In genomic region chr13:34101908-34102307, GRCm38 (mm10) we compare ENCODE assay signal across 21 mouse cellular contexts. TPM values are rescaled to one million over a fixed set of nuclear protein-coding genes. Genes with fewer than 3 reads are reported as not detected.
DNase-seq lines count a peak whose midpoint lies in the region; ATAC-seq and TF ChIP-seq lines count a peak whose summit lies in the region.
"Had no signal": no experiment of that assay in that cellular context is flagged by ENCODE, and none has a peak within 500 bp of the region (broad histone marks: within the 10 kb centered on the region; RNA-seq: fewer than 3 reads in every experiment).

No protein-coding gene starts in this region.

- TF ChIP-seq EP300 in heart, adult 2 months (IDR thresholded peaks at IDR 0.05; ENCODE audit: insufficient read depth, low read depth, low read length): peak; percentile 91

- H3K4me2 ChIP-seq in liver, embryonic 16.5 days (ENCODE audit: low read depth, low read length): no peak overlapping the region
- H3K4me2 ChIP-seq in midbrain, embryonic 14.5 days (ENCODE audit: low read length): no peak overlapping the region
- H3K4me2 ChIP-seq: limb, embryonic 12.5 days; midbrain, embryonic 13.5 days; neural tube, embryonic 15.5 days; stomach, embryonic 15.5 days had no signal

- H3K4me1 ChIP-seq in heart, adult 2 months (ENCODE audit: control insufficient read depth, insufficient read depth, low read length): peaks cover 13% of the 10 kb centered on the region
- peaks cover 26% of the 10 kb centered on the region for H3K4me1 ChIP-seq in G1E (ENCODE audit: insufficient read depth, low read depth, low read length)
- peaks cover 19% of the 10 kb centered on the region for H3K4me1 ChIP-seq in liver, embryonic 16.5 days (ENCODE audit: control insufficient read depth, low read depth, low read length)
- peaks cover under 1% of the 10 kb centered on the region; the same call in 1 of the 2 replicates for H3K4me1 ChIP-seq in midbrain, embryonic 14.5 days (ENCODE audit: control insufficient read depth, insufficient read depth, low read length)
- H3K4me1 ChIP-seq: limb, embryonic 12.5 days; stomach, embryonic 15.5 days had no signal

- 41% methylated on average over 9 of the region's 9 CpGs for WGBS in heart, adult 2 months
- WGBS in liver, embryonic 16.5 days (ENCODE audit: insufficient replicate concordance): 27% methylated on average over 9 of the region's 9 CpGs
- WGBS in midbrain, embryonic 14.5 days: 84% methylated on average over 9 of the region's 9 CpGs

- no peak overlapping the region for H3K9ac ChIP-seq in heart, adult 2 months (ENCODE audit: low read depth, low read length)
- no peak overlapping the region for H3K9ac ChIP-seq in liver, embryonic 16.5 days (ENCODE audit: low read depth, low read length)
- no peak overlapping the region for H3K9ac ChIP-seq in midbrain, embryonic 14.5 days (replicated peaks; ENCODE audit: low read length)
- H3K9ac ChIP-seq: limb, embryonic 12.5 days; midbrain, embryonic 13.5 days; neural tube, embryonic 15.5 days; stomach, embryonic 15.5 days had no signal

- intact Hi-C loops in heart, adult 2 months (cut with DNase I): loop anchor here (2.0 kb wide), 1 partner anchor 47 kb away; no protein-coding TSS in a partner anchor
- intact Hi-C loops in heart, postnatal 36 days (cut with DNase I): no loop called here
- intact Hi-C loops in left cerebral cortex, postnatal 10 days (cut with DNase I): no loop called here

- H3K36me3 ChIP-seq in heart, adult 2 months (ENCODE audit: control insufficient read depth, insufficient read depth, low read length): peaks cover 5% of the 10 kb centered on the region
- H3K36me3 ChIP-seq in G1E (replicated peaks): no peaks in the 10 kb centered on the region
- no peaks in the 10 kb centered on the region for H3K36me3 ChIP-seq in liver, embryonic 16.5 days (ENCODE audit: control insufficient read depth, insufficient read depth)
- no peaks in the 10 kb centered on the region for H3K36me3 ChIP-seq in midbrain, embryonic 14.5 days (ENCODE audit: control insufficient read depth, insufficient read depth, low read length)
- H3K36me3 ChIP-seq: limb, embryonic 12.5 days; midbrain, embryonic 13.5 days; neural tube, embryonic 15.5 days; stomach, embryonic 15.5 days had no signal

- peak in 1 of 2 experiments; percentile 33 for DNase-seq in heart, adult 2 months
- DNase-seq in heart, postnatal 36 days: no peak
- DNase-seq in G1E (ENCODE audit: low spot score): no peak
- no peak for DNase-seq in left cerebral cortex, postnatal 10 days (ENCODE audit: extremely low spot score in 1 of 2, low spot score in 2 of 2)
- DNase-seq in midbrain, embryonic 14.5 days: no peak
- DNase-seq in adrenal gland, postnatal 25 days: no peak
- DNase-seq: B cell, adult 2 months; cerebellum, postnatal 10 days; gastrocnemius, postnatal 36 days; heart, postnatal 4 days; kidney, adult 18-20 months; kidney, postnatal 10 days; thymus, adult 2 months had no signal

- peak overlapping the region; percentile 40 for H3K27ac ChIP-seq in heart, adult 2 months
- no peak overlapping the region for H3K27ac ChIP-seq in liver, embryonic 16.5 days (ENCODE audit: low read length)
- no peak overlapping the region for H3K27ac ChIP-seq in midbrain, embryonic 14.5 days (replicated peaks; ENCODE audit: low read depth, low read length)
- H3K27ac ChIP-seq: hindbrain, postnatal 0 days; limb, embryonic 12.5 days; midbrain, embryonic 13.5 days; neural tube, embryonic 15.5 days; stomach, embryonic 15.5 days had no signal

- TF ChIP-seq POLR2A in heart, adult 2 months (IDR thresholded peaks at IDR 0.05; ENCODE audit: insufficient read depth, low read depth, low read length): peak; percentile 34; the same call in 1 of the 2 replicates

- no peak overlapping the region for H3K4me3 ChIP-seq in heart, adult 2 months
- H3K4me3 ChIP-seq in G1E (ENCODE audit: low read depth, low read length): no peak overlapping the region
- no peak overlapping the region for H3K4me3 ChIP-seq in liver, embryonic 16.5 days (ENCODE audit: low read depth, low read length)
- no peak overlapping the region for H3K4me3 ChIP-seq in midbrain, embryonic 14.5 days (replicated peaks; ENCODE audit: low read depth, low read length)
- H3K4me3 ChIP-seq: limb, embryonic 12.5 days; midbrain, embryonic 13.5 days; myocyte; neural tube, embryonic 15.5 days; stomach, embryonic 15.5 days had no signal

- no peak for TF ChIP-seq CTCF in heart, adult 2 months (IDR thresholded peaks at IDR 0.05)
- TF ChIP-seq CTCF in G1E (IDR thresholded peaks at IDR 0.05; ENCODE audit: low read depth, low read length): no peak

- H3K9me3 ChIP-seq in G1E (replicated peaks): peaks cover 6% of the 10 kb centered on the region
- no peaks in the 10 kb centered on the region for H3K9me3 ChIP-seq in liver, embryonic 16.5 days (replicated peaks; ENCODE audit: control insufficient read depth, low read length)
- H3K9me3 ChIP-seq in midbrain, embryonic 14.5 days (ENCODE audit: control insufficient read depth, low read length): no peaks in the 10 kb centered on the region
- H3K9me3 ChIP-seq: midbrain, embryonic 13.5 days; neural tube, embryonic 15.5 days; stomach, embryonic 15.5 days had no signal

- ATAC-seq in G1E (ENCODE audit: extremely low read depth, insufficient number of reproducible peaks, low FRiP score, poor library complexity, severe bottlenecking): peak; percentile 76
- ATAC-seq in granulocyte monocyte progenitor cell, adult 5-6 weeks (replicated peaks; ENCODE audit: poor library complexity, severe bottlenecking): peak; percentile 22; the same call in 1 of the 2 replicates
- peak; percentile 23; the same call in 1 of the 2 replicates for ATAC-seq in liver, embryonic 16.5 days (ENCODE audit: low read depth)
- ATAC-seq in midbrain, embryonic 14.5 days (ENCODE audit: low FRiP score, low TSS enrichment): no peak
- ATAC-seq: hindbrain, postnatal 0 days; midbrain, embryonic 13.5 days had no signal

- H3K27me3 ChIP-seq in heart, adult 2 months (ENCODE audit: control insufficient read depth, insufficient read depth, low read length): no peaks in the 10 kb centered on the region
- no peaks in the 10 kb centered on the region for H3K27me3 ChIP-seq in G1E (ENCODE audit: insufficient read depth, low read length)
- H3K27me3 ChIP-seq in liver, embryonic 16.5 days (ENCODE audit: control insufficient read depth, insufficient read depth, low read depth, low read length): no peaks in the 10 kb centered on the region
- no peaks in the 10 kb centered on the region for H3K27me3 ChIP-seq in midbrain, embryonic 14.5 days (ENCODE audit: control insufficient read depth, insufficient read depth, low read length)
- H3K27me3 ChIP-seq: limb, embryonic 12.5 days; midbrain, embryonic 13.5 days; neural tube, embryonic 15.5 days; stomach, embryonic 15.5 days had no signal

- H3K79me2 ChIP-seq in heart, adult 2 months (replicated peaks; ENCODE audit: control insufficient read depth, insufficient read depth, low read length): no peaks in the 10 kb centered on the region

RNA-seq across cellular contexts. Expression of gene Tubb2a, which starts 24.1 kb away (rescaled TPM):
- 10 to 100 TPM; 42.9 to 64.1 TPM for total RNA-seq in heart, adult 2 months (2021)
- polyA plus RNA-seq in heart, adult 2 months (2012; rRNA removed): 95.2 and 122 TPM in 2 replicates
- 10 to 100 TPM; 41.2 to 43.8 TPM for total RNA-seq in heart, postnatal 36 days (2021)
- 2.5 and 4.4 TPM in 2 replicates for total RNA-seq in G1E (2014; fragmentation: Nextera tagmentation)
- total RNA-seq in G1E (2017): 63.8 and 86.5 TPM in 2 replicates
- polyA plus RNA-seq in G1E (2012): 8.5 and 16.7 TPM in 2 replicates
- total RNA-seq in granulocyte monocyte progenitor cell, adult 5-6 weeks (2014; fragmentation: Nextera tagmentation): 2.3 and 3.4 TPM in 2 replicates
- total RNA-seq in granulocyte monocyte progenitor cell, adult 5-6 weeks (2017): 7.0 and 8.5 TPM in 2 replicates
- 66.2 and 68.2 TPM in 2 replicates for polyA plus RNA-seq in liver, embryonic 16.5 days (2015; fragmentation: Nextera tagmentation; extraction: Ambion mirVana)
- 1,000 to 10,000 TPM; 2,795 to 2,863 TPM for total RNA-seq in left cerebral cortex, postnatal 10 days (2021)
- 2,201 and 2,712 TPM in 2 replicates for polyA plus RNA-seq in midbrain, embryonic 14.5 days (2014; fragmentation: Nextera tagmentation; extraction: Ambion mirVana)
- total RNA-seq in adrenal gland, postnatal 25 days (2021): 17.8 and 23.2 TPM in 2 replicates

RNA-seq across cellular contexts. Expression of gene Tubb2b, which starts 28.4 kb away (rescaled TPM):
- total RNA-seq in heart, adult 2 months (2021): 1 to 10 TPM; 2.6 to 5.3 TPM
- 6.2 and 7.8 TPM in 2 replicates for polyA plus RNA-seq in heart, adult 2 months (2012; rRNA removed)
- 1 to 10 TPM; 4.4 to 5.6 TPM for total RNA-seq in heart, postnatal 36 days (2021)
- total RNA-seq in G1E (2014; fragmentation: Nextera tagmentation) (3.5 and 4.0 TPM in 2 replicates), G1E (2017) (9.7 and 15.9 TPM in 2 replicates)
- 2.6 and 3.8 TPM in 2 replicates for polyA plus RNA-seq in G1E (2012)
- total RNA-seq in granulocyte monocyte progenitor cell, adult 5-6 weeks (2014; fragmentation: Nextera tagmentation): not detected in 2 replicates
- total RNA-seq in granulocyte monocyte progenitor cell, adult 5-6 weeks (2017): not detected in 2 replicates
- polyA plus RNA-seq in liver, embryonic 16.5 days (2015; fragmentation: Nextera tagmentation; extraction: Ambion mirVana): 0.68 and 1.0 TPM in 2 replicates
- total RNA-seq in left cerebral cortex, postnatal 10 days (2021): 1,000 to 10,000 TPM; 1,287 to 1,419 TPM
- 758 and 1,005 TPM in 2 replicates for polyA plus RNA-seq in midbrain, embryonic 14.5 days (2014; fragmentation: Nextera tagmentation; extraction: Ambion mirVana)
- 0.71 and 0.76 TPM in 2 replicates for total RNA-seq in adrenal gland, postnatal 25 days (2021)

Comparison
In these comparisons a context has a peak if more than half of its experiments do, and no peak if none do; other contexts are left out.
1. RNA of gene Tubb2a, which starts 24.1 kb away (total RNA-seq): 2,795 to 2,863 TPM in left cerebral cortex, postnatal 10 days; 42.9 to 64.1 TPM in heart, adult 2 months, 2.5 to 86.5 TPM in G1E, 41.2 to 43.8 TPM in heart, postnatal 36 days, 17.8 to 23.2 TPM in adrenal gland, postnatal 25 days and 2.3 to 8.5 TPM in granulocyte monocyte progenitor cell, adult 5-6 weeks; every median in the first group is over 10 times any median in the second.
2. RNA of gene Tubb2b, which starts 28.4 kb away (total RNA-seq): 1,287 to 1,419 TPM in left cerebral cortex, postnatal 10 days; 3.5 to 15.9 TPM in G1E, 4.4 to 5.6 TPM in heart, postnatal 36 days, 2.6 to 5.3 TPM in heart, adult 2 months, 0.71 to 0.76 TPM in adrenal gland, postnatal 25 days and not detected in granulocyte monocyte progenitor cell, adult 5-6 weeks; every median in the first group is over 10 times any median in the second.